Mouse (Mus musculus): ENCODE measurements around the gene Sfr1. TPM values are rescaled to one million over a fixed set of nuclear protein-coding genes. Genes with fewer than 3 reads are reported as not detected.

Gene Sfr1
- total RNA-seq, 1 experiment = 85.8 TPM

GRCm38 (mm10) chr19:47705080-47705771, 26.3 kb upstream of the Sfr1 start:
- Histone ChIP-seq H3K9ac (ENCODE audit: insufficient read depth, low read depth, low read length, poor library complexity, severe bottlenecking) (no peak overlapping the region), H3K9me3 (ENCODE audit: control insufficient read depth, insufficient read depth, low read depth, low read length) (no peaks in the 10 kb centered on the region), H3K4me1 (ENCODE audit: control insufficient read depth in 2 of 2, insufficient read depth in 2 of 2, low read length in 2 of 2, poor library complexity in 1 of 2) (no peaks in the 10 kb centered on the region; a peak in 2 of 4 replicates), H3K27ac (ENCODE audit: insufficient read depth, low read depth, low read length, poor library complexity, severe bottlenecking) (peak overlapping the region; percentile 16; the same call in 1 of the 2 replicates), H3K4me3 (ENCODE audit: insufficient read depth in 1 of 2, low read depth in 1 of 2, low read length in 2 of 2, poor library complexity in 1 of 2, severe bottlenecking in 1 of 2) (peak overlapping the region; percentile 2 to 76; a peak in 3 of 4 replicates), H3K36me3 (ENCODE audit: control insufficient read depth, insufficient read depth, low read length, poor library complexity, severe bottlenecking) (no peaks in the 10 kb centered on the region)
- TF ChIP-seq ZNF384 (IDR thresholded peaks at IDR 0.05; ENCODE audit: low read depth, low read length) (no peak), HCFC1 (IDR thresholded peaks at IDR 0.05; ENCODE audit: borderline replicate concordance, insufficient read depth, low read length) (no peak), MAFK (IDR thresholded peaks at IDR 0.05; ENCODE audit: insufficient read depth, low read depth, low read length) (no peak), CHD2 (IDR thresholded peaks at IDR 0.05; ENCODE audit: low read depth, low read length) (no peak), ZC3H11A (IDR thresholded peaks at IDR 0.05; ENCODE audit: borderline replicate concordance, low read depth, low read length) (no peak)
- in situ Hi-C loops (cut with MboI; ENCODE audit: low sequenced_read_pairs in 2 of 2, unreplicated experiment in 2 of 2) = no loop called here
- DNase-seq (ENCODE audit: low read depth, low spot score) = peak; percentile 51

GRCm38 (mm10) chr19:47705772-47706309, 25.6 kb upstream of the Sfr1 start:
- Histone ChIP-seq H3K4me1 (ENCODE audit: control insufficient read depth in 2 of 2, insufficient read depth in 2 of 2, low read length in 2 of 2, poor library complexity in 1 of 2) (no peaks in the 10 kb centered on the region; a peak in 2 of 4 replicates), H3K9me3 (ENCODE audit: control insufficient read depth, insufficient read depth, low read depth, low read length) (no peaks in the 10 kb centered on the region), H3K4me3 (ENCODE audit: insufficient read depth in 1 of 2, low read depth in 1 of 2, low read length in 2 of 2, poor library complexity in 1 of 2, severe bottlenecking in 1 of 2) (peak overlapping the region in 1 of 2 experiments; percentile 76; a peak in 2 of 4 replicates), H3K36me3 (ENCODE audit: control insufficient read depth, insufficient read depth, low read length, poor library complexity, severe bottlenecking) (no peaks in the 10 kb centered on the region), H3K9ac (ENCODE audit: insufficient read depth, low read depth, low read length, poor library complexity, severe bottlenecking) (no peak overlapping the region), H3K27ac (ENCODE audit: insufficient read depth, low read depth, low read length, poor library complexity, severe bottlenecking) (no peak overlapping the region)
- TF ChIP-seq HCFC1 (IDR thresholded peaks at IDR 0.05; ENCODE audit: borderline replicate concordance, insufficient read depth, low read length) (no peak), MAFK (IDR thresholded peaks at IDR 0.05; ENCODE audit: insufficient read depth, low read depth, low read length) (no peak), ZNF384 (IDR thresholded peaks at IDR 0.05; ENCODE audit: low read depth, low read length) (no peak)
- in situ Hi-C loops (cut with MboI; ENCODE audit: low sequenced_read_pairs in 2 of 2, unreplicated experiment in 2 of 2) = no loop called here
- no peak for DNase-seq (ENCODE audit: low read depth, low spot score)

- no peak overlapping the region for H3K9ac ChIP-seq (ENCODE audit: insufficient read depth, low read depth, low read length, poor library complexity, severe bottlenecking)
- no peaks in the 10 kb centered on the region for H3K4me1 ChIP-seq (ENCODE audit: control insufficient read depth in 2 of 2, insufficient read depth in 2 of 2, low read length in 2 of 2, poor library complexity in 1 of 2)
- no peaks in the 10 kb centered on the region for H3K9me3 ChIP-seq (ENCODE audit: control insufficient read depth, insufficient read depth, low read depth, low read length)
- no peak overlapping the region for H3K4me3 ChIP-seq (ENCODE audit: insufficient read depth in 1 of 2, low read depth in 1 of 2, low read length in 2 of 2, poor library complexity in 1 of 2, severe bottlenecking in 1 of 2)
- H3K36me3 ChIP-seq (ENCODE audit: control insufficient read depth, insufficient read depth, low read length, poor library complexity, severe bottlenecking) = no peaks in the 10 kb centered on the region
- H3K27ac ChIP-seq (ENCODE audit: insufficient read depth, low read depth, low read length, poor library complexity, severe bottlenecking) = no peak overlapping the region
- no peak for DNase-seq (ENCODE audit: low read depth, low spot score)
- in situ Hi-C loops (cut with MboI; ENCODE audit: low sequenced_read_pairs in 2 of 2, unreplicated experiment in 2 of 2) = no loop called here
- no peak for TF ChIP-seq ZC3H11A (IDR thresholded peaks at IDR 0.05; ENCODE audit: borderline replicate concordance, low read depth, low read length)
- no peak for TF ChIP-seq ZNF384 (IDR thresholded peaks at IDR 0.05; ENCODE audit: low read depth, low read length)
- no peak for TF ChIP-seq CHD2 (IDR thresholded peaks at IDR 0.05; ENCODE audit: low read depth, low read length)
- TF ChIP-seq MAFK (IDR thresholded peaks at IDR 0.05; ENCODE audit: insufficient read depth, low read depth, low read length) = no peak
- no peak for TF ChIP-seq HCFC1 (IDR thresholded peaks at IDR 0.05; ENCODE audit: borderline replicate concordance, insufficient read depth, low read length)
Measured at GRCm38 (mm10) chr19:47710376-47710775, 21.1 kb upstream of the Sfr1 start.

GRCm38 (mm10) chr19:47713457-47713856, 18.0 kb upstream of the Sfr1 start:
- Histone ChIP-seq H3K4me1 (ENCODE audit: control insufficient read depth in 2 of 2, insufficient read depth in 2 of 2, low read length in 2 of 2, poor library complexity in 1 of 2) (no peaks in the 10 kb centered on the region), H3K36me3 (ENCODE audit: control insufficient read depth, insufficient read depth, low read length, poor library complexity, severe bottlenecking) (no peaks in the 10 kb centered on the region), H3K27ac (ENCODE audit: insufficient read depth, low read depth, low read length, poor library complexity, severe bottlenecking) (no peak overlapping the region), H3K9ac (ENCODE audit: insufficient read depth, low read depth, low read length, poor library complexity, severe bottlenecking) (no peak overlapping the region), H3K4me3 (ENCODE audit: insufficient read depth in 1 of 2, low read depth in 1 of 2, low read length in 2 of 2, poor library complexity in 1 of 2, severe bottlenecking in 1 of 2) (no peak overlapping the region), H3K9me3 (ENCODE audit: control insufficient read depth, insufficient read depth, low read depth, low read length) (no peaks in the 10 kb centered on the region)
- TF ChIP-seq CHD2 (IDR thresholded peaks at IDR 0.05; ENCODE audit: low read depth, low read length) (no peak), MAFK (IDR thresholded peaks at IDR 0.05; ENCODE audit: insufficient read depth, low read depth, low read length) (no peak), ZC3H11A (IDR thresholded peaks at IDR 0.05; ENCODE audit: borderline replicate concordance, low read depth, low read length) (no peak), ZNF384 (IDR thresholded peaks at IDR 0.05; ENCODE audit: low read depth, low read length) (no peak), HCFC1 (IDR thresholded peaks at IDR 0.05; ENCODE audit: borderline replicate concordance, insufficient read depth, low read length) (no peak)
- DNase-seq (ENCODE audit: low read depth, low spot score) = no peak
- in situ Hi-C loops (cut with MboI; ENCODE audit: low sequenced_read_pairs in 2 of 2, unreplicated experiment in 2 of 2) = no loop called here
